Comparison of ENCODE assay signal across 7 mouse cellular contexts in the genomic region with DNA sequence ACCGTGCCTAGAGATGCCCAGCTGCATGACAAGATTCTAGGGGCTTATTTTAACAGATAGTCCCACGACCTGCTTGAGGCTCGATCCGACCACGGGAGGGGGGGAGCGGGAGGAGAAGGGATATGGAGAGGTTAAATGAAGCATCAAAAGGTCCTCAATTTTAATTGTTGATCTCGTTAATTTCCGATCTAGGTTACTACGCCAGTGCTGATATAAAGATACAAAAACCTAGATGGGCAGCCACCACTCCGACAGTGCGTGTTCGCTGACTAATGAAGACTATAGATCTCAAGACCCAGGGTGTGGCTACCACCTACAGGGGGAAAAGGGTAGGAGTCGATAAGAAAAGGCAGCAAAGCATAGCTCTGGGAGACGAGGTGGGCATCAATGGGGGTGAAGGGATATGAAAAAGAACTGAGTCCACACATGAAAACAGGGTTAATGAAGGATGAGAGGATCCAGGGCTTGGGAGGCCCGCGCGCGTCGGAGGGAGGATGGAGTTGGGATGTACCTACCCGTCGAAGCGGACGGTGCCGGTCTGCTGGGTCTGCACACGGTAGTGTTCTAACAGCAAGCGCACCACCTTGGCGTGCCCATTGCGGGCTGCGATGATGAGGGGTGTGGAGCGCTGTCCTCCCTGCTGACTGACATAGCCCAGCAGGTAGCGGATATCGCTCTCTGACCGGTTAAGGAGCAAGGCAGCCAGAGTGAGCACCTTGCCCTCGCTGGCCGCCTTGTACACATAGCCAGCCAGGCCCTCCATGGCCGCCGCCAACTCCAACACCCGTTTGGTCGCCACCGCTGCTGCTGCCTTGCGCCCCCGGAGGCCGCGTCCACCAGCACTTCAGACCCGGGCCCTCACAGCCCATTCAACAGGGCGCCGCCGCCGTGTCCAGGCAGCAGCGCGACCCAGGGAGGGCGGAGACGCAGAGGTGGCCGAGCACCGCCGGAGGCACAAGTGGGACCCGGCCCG. TPM values are rescaled to one million over a fixed set of nuclear protein-coding genes. Genes with fewer than 3 reads are reported as not detected.
DNase-seq lines count a peak whose midpoint lies in the region; ATAC-seq lines count a peak whose summit lies in the region.

No protein-coding gene starts in this region.

- ATAC-seq in lung, embryonic 16.5 days (ENCODE audit: low read depth), result peak; percentile 71
- peak; percentile 60 for ATAC-seq in intestine, embryonic 15.5 days
- ATAC-seq in stomach, embryonic 14.5 days (ENCODE audit: insufficient number of reproducible peaks, insufficient read depth, low FRiP score, low read depth), result no peak; the same call in none of the 2 replicates

- no peak for DNase-seq in lung, postnatal 25 days (ENCODE audit: low spot score)
- DNase-seq in T-cell, adult 2 months (ENCODE audit: low spot score), result peak; percentile 52
- peak; percentile 81 for DNase-seq in midbrain, embryonic 10.5 days (ENCODE audit: low spot score)

- under 1% methylated on average over 58 of the region's 58 CpGs for WGBS in lung, embryonic 16.5 days
- under 1% methylated on average over 58 of the region's 58 CpGs for WGBS in intestine, embryonic 15.5 days
- under 1% methylated on average over 58 of the region's 58 CpGs for WGBS in midbrain, embryonic 10.5 days
- under 1% methylated on average over 57 of the region's 58 CpGs for WGBS in stomach, embryonic 14.5 days

- H3K4me3 ChIP-seq in lung, embryonic 16.5 days (ENCODE audit: low read length), result peak overlapping the region; percentile 95
- H3K4me3 ChIP-seq in erythroblast, embryonic 14.5 days (replicated peaks), result peak overlapping the region; percentile 67
- peak overlapping the region; percentile 99 for H3K4me3 ChIP-seq in intestine, embryonic 15.5 days (replicated peaks)
- peak overlapping the region; percentile 92 for H3K4me3 ChIP-seq in midbrain, embryonic 10.5 days
- peak overlapping the region; percentile 99 for H3K4me3 ChIP-seq in stomach, embryonic 14.5 days (ENCODE audit: low read depth, low read length)

- H3K4me2 ChIP-seq in lung, embryonic 16.5 days (ENCODE audit: low read depth, low read length), result peak overlapping the region; percentile 95
- peak overlapping the region; percentile 73 for H3K4me2 ChIP-seq in intestine, embryonic 15.5 days (replicated peaks)
- H3K4me2 ChIP-seq in stomach, embryonic 14.5 days (replicated peaks; ENCODE audit: low read depth, low read length), result peak overlapping the region; percentile 95

- peak overlapping the region; percentile 97 for H3K27ac ChIP-seq in lung, embryonic 16.5 days (ENCODE audit: low read length)
- peak overlapping the region; percentile 97 for H3K27ac ChIP-seq in intestine, embryonic 15.5 days
- H3K27ac ChIP-seq in midbrain, embryonic 10.5 days (replicated peaks), result peak overlapping the region; percentile 99
- H3K27ac ChIP-seq in stomach, embryonic 14.5 days (ENCODE audit: low read length), result peak overlapping the region; percentile 96

- H3K9me3 ChIP-seq in lung, embryonic 16.5 days (ENCODE audit: control insufficient read depth, low read length), result no peaks in the 10 kb centered on the region
- H3K9me3 ChIP-seq in erythroblast, embryonic 14.5 days (ENCODE audit: control insufficient read depth, low read length), result no peaks in the 10 kb centered on the region
- H3K9me3 ChIP-seq in intestine, embryonic 15.5 days, result no peaks in the 10 kb centered on the region
- H3K9me3 ChIP-seq in midbrain, embryonic 10.5 days (replicated peaks), result no peaks in the 10 kb centered on the region
- H3K9me3 ChIP-seq in stomach, embryonic 14.5 days (ENCODE audit: control insufficient read depth, low read depth, low read length), result no peaks in the 10 kb centered on the region

- H3K27me3 ChIP-seq in lung, embryonic 16.5 days (ENCODE audit: control insufficient read depth, insufficient read depth, low read depth, low read length), result no peaks in the 10 kb centered on the region
- no peaks in the 10 kb centered on the region for H3K27me3 ChIP-seq in erythroblast, embryonic 14.5 days (ENCODE audit: control insufficient read depth)
- H3K27me3 ChIP-seq in intestine, embryonic 15.5 days (replicated peaks), result no peaks in the 10 kb centered on the region
- no peaks in the 10 kb centered on the region for H3K27me3 ChIP-seq in midbrain, embryonic 10.5 days (ENCODE audit: low read depth, poor library complexity, severe bottlenecking)
- no peaks in the 10 kb centered on the region for H3K27me3 ChIP-seq in stomach, embryonic 14.5 days (ENCODE audit: control insufficient read depth, insufficient read depth, low read length)

- peak overlapping the region; percentile 96 for H3K9ac ChIP-seq in lung, embryonic 16.5 days (ENCODE audit: low read length)
- H3K9ac ChIP-seq in intestine, embryonic 15.5 days, result peak overlapping the region; percentile 95
- peak overlapping the region; percentile 87 for H3K9ac ChIP-seq in stomach, embryonic 14.5 days (replicated peaks; ENCODE audit: low read depth, low read length)

- H3K4me1 ChIP-seq in lung, embryonic 16.5 days (replicated peaks; ENCODE audit: control insufficient read depth, insufficient read depth, low read length), result peaks cover 21% of the 10 kb centered on the region
- peaks cover 43% of the 10 kb centered on the region for H3K4me1 ChIP-seq in erythroblast, embryonic 14.5 days (ENCODE audit: control insufficient read depth)
- peaks cover 15% of the 10 kb centered on the region for H3K4me1 ChIP-seq in intestine, embryonic 15.5 days (replicated peaks)
- H3K4me1 ChIP-seq in midbrain, embryonic 10.5 days, result peaks cover 44% of the 10 kb centered on the region
- H3K4me1 ChIP-seq in stomach, embryonic 14.5 days (ENCODE audit: control insufficient read depth, insufficient read depth, low read length), result peaks cover 20% of the 10 kb centered on the region

- no peaks in the 10 kb centered on the region for H3K36me3 ChIP-seq in lung, embryonic 16.5 days (ENCODE audit: control insufficient read depth, insufficient read depth, low read length)
- H3K36me3 ChIP-seq in erythroblast, embryonic 14.5 days (ENCODE audit: control insufficient read depth), result peaks cover 20% of the 10 kb centered on the region
- no peaks in the 10 kb centered on the region for H3K36me3 ChIP-seq in intestine, embryonic 15.5 days
- no peaks in the 10 kb centered on the region for H3K36me3 ChIP-seq in midbrain, embryonic 10.5 days
- no peaks in the 10 kb centered on the region for H3K36me3 ChIP-seq in stomach, embryonic 14.5 days (ENCODE audit: control insufficient read depth, insufficient read depth, low read length)

RNA-seq across cellular contexts. Expression of a gene that starts 0.9 kb away (rescaled TPM):
- polyA plus RNA-seq in lung, embryonic 16.5 days (2015; fragmentation: Nextera tagmentation; extraction: Ambion mirVana), result 18.7 and 19.8 TPM in 2 replicates
- 0.32 and 0.41 TPM in 2 replicates for polyA plus RNA-seq in erythroblast, embryonic 14.5 days (2012)
- polyA plus RNA-seq in intestine, embryonic 15.5 days (2015; fragmentation: Nextera tagmentation; extraction: Ambion mirVana), result 16.2 and 16.7 TPM in 2 replicates
- polyA plus RNA-seq in midbrain, embryonic 10.5 days (2016; fragmentation: Nextera tagmentation; extraction: Ambion mirVana), result 34.5 and 41.0 TPM in 2 replicates
- polyA plus RNA-seq in stomach, embryonic 14.5 days (2014; fragmentation: Nextera tagmentation; extraction: Ambion mirVana), result 30.6 TPM in 2 replicates

RNA-seq across cellular contexts. Expression of a gene that starts 27.8 kb away (rescaled TPM):
- polyA plus RNA-seq in lung, embryonic 16.5 days (2015; fragmentation: Nextera tagmentation; extraction: Ambion mirVana), result 23.3 and 24.1 TPM in 2 replicates
- 2.2 and 2.7 TPM in 2 replicates for polyA plus RNA-seq in erythroblast, embryonic 14.5 days (2012)
- 29.6 and 30.6 TPM in 2 replicates for polyA plus RNA-seq in intestine, embryonic 15.5 days (2015; fragmentation: Nextera tagmentation; extraction: Ambion mirVana)
- polyA plus RNA-seq in midbrain, embryonic 10.5 days (2016; fragmentation: Nextera tagmentation; extraction: Ambion mirVana), result 10.2 and 13.3 TPM in 2 replicates
- polyA plus RNA-seq in stomach, embryonic 14.5 days (2014; fragmentation: Nextera tagmentation; extraction: Ambion mirVana), result 22.2 and 26.4 TPM in 2 replicates

RNA-seq across cellular contexts. Expression of a gene that starts 47.1 kb away (rescaled TPM):
- 9.7 and 11.3 TPM in 2 replicates for polyA plus RNA-seq in lung, embryonic 16.5 days (2015; fragmentation: Nextera tagmentation; extraction: Ambion mirVana)
- not detected in 2 replicates for polyA plus RNA-seq in erythroblast, embryonic 14.5 days (2012)
- 193 and 202 TPM in 2 replicates for polyA plus RNA-seq in intestine, embryonic 15.5 days (2015; fragmentation: Nextera tagmentation; extraction: Ambion mirVana)
- polyA plus RNA-seq in midbrain, embryonic 10.5 days (2016; fragmentation: Nextera tagmentation; extraction: Ambion mirVana), result 0.36 and 0.60 TPM in 2 replicates
- 21.9 and 25.1 TPM in 2 replicates for polyA plus RNA-seq in stomach, embryonic 14.5 days (2014; fragmentation: Nextera tagmentation; extraction: Ambion mirVana)

Comparison
In these comparisons a context has a peak if more than half of its experiments do, and no peak if none do; other contexts are left out.
1. RNA of a gene that starts 0.9 kb away (polyA plus RNA-seq): 34.5 to 41.0 TPM in midbrain, embryonic 10.5 days, 30.6 TPM in stomach, embryonic 14.5 days, 18.7 to 19.8 TPM in lung, embryonic 16.5 days and 16.2 to 16.7 TPM in intestine, embryonic 15.5 days; 0.32 to 0.41 TPM in erythroblast, embryonic 14.5 days; every median in the first group is over 10 times any median in the second.
2. Peak in every context shown above with its lines, with median percentiles within 50 percentile points of each other: H3K27ac ChIP-seq, H3K4me2 ChIP-seq, H3K4me3 ChIP-seq and H3K9ac ChIP-seq.